Mouse (Mus musculus) CH12.LX (cell line): ENCODE data around the gene Ccdc8. TPM values are rescaled to one million over a fixed set of nuclear protein-coding genes. Genes with fewer than 3 reads are reported as not detected.

ENCODE experiments used
- DNase-seq: peaks from one replicate; pipeline ENCODE4 v3.0.0-alpha.2; 2013; ENCODE audit errors: extremely low read depth
- H3K27ac ChIP-seq: 2 replicates; pipeline ENCODE4 v1.5.1; 2012; ENCODE audit warnings: low read depth, mild to moderate bottlenecking, control low read depth, moderate library complexity; ENCODE audit not compliant: insufficient read depth
- H3K27me3 ChIP-seq: replicated peaks from 2 replicates; pipeline ENCODE3; 2012; ENCODE audit warnings: inconsistent platforms
- H3K36me3 ChIP-seq, 2 experiments: replicated peaks in 1 of 2; 2 replicates each; pipeline versions ENCODE3 to v1.6.1; 2012; ENCODE audit warnings: inconsistent platforms in 1 of 2, low read length in 1 of 2, mild to moderate bottlenecking in 1 of 2, mixed read lengths in 1 of 2, moderate library complexity in 1 of 2; ENCODE audit not compliant: control insufficient read depth in 1 of 2, insufficient read depth in 1 of 2
- H3K4me1 ChIP-seq, 2 experiments: 2 replicates each; pipeline ENCODE4 v1.6.1; 2012; ENCODE audit warnings: inconsistent platforms in 1 of 2, moderate library complexity in 1 of 2; ENCODE audit not compliant: insufficient read depth in 2 of 2, control insufficient read depth in 1 of 2
- H3K4me2 ChIP-seq: 2 replicates; pipeline ENCODE4 v1.6.1; 2012; ENCODE audit warnings: low read depth, mild to moderate bottlenecking, control low read depth; ENCODE audit not compliant: poor library complexity, insufficient read depth, severe bottlenecking
- H3K4me3 ChIP-seq, 3 experiments: fragments of 150-350 bp in 1 of 3; sonication (generic) in 1 of 3; replicated peaks in 1 of 3; 2 replicates each; pipeline versions ENCODE3 to v1.5.1; 2011 to 2012; ENCODE audit warnings: low read depth in 2 of 3, low read length in 2 of 3, mild to moderate bottlenecking in 2 of 3, moderate library complexity in 2 of 3, control low read depth in 1 of 3, improper control_type of control experiment in 1 of 3, inconsistent platforms in 1 of 3, mixed read lengths in 1 of 3; ENCODE audit not compliant: poor library complexity in 1 of 3
- H3K79me2 ChIP-seq: replicated peaks from 2 replicates; pipeline ENCODE4 v1.6.1; 2012; ENCODE audit warnings: mild to moderate bottlenecking, moderate library complexity; ENCODE audit not compliant: control insufficient read depth, poor library complexity, insufficient read depth, severe bottlenecking; ENCODE audit errors: extremely low read depth
- H3K9ac ChIP-seq: 2 replicates; pipeline ENCODE4 v1.6.1; 2012; ENCODE audit warnings: low read depth, mild to moderate bottlenecking, control low read depth, moderate library complexity; ENCODE audit not compliant: insufficient read depth
- H3K9me3 ChIP-seq: replicated peaks from 2 replicates; pipeline ENCODE3; 2012; ENCODE audit warnings: low read length, inconsistent platforms, mixed read lengths
- E2F4 ChIP-seq: IDR thresholded peaks from 2 replicates; pipeline ENCODE4 v1.6.1; 2011; ENCODE audit warnings: low read depth, low read length, improper control_type of control experiment; ENCODE audit not compliant: insufficient replicate concordance
- EP300 ChIP-seq: IDR thresholded peaks from 2 replicates; pipeline ENCODE4 v1.6.1; 2011; ENCODE audit warnings: low read length, improper control_type of control experiment
- ETS1 ChIP-seq: conservative IDR thresholded peaks from 2 replicates; pipeline ENCODE4 v1.6.1; 2012; ENCODE audit warnings: low read depth, mild to moderate bottlenecking, inconsistent platforms, low read length, improper control_type of control experiment, moderate library complexity
- GABPA ChIP-seq: IDR thresholded peaks from 2 replicates; pipeline ENCODE4 v1.6.1; 2012; ENCODE audit warnings: low read depth, low read length, improper control_type of control experiment, inconsistent platforms; ENCODE audit not compliant: insufficient replicate concordance
- IRF4 ChIP-seq: IDR thresholded peaks from 2 replicates; pipeline ENCODE4 v1.6.1; 2014; ENCODE audit warnings: low read depth, mild to moderate bottlenecking, inconsistent platforms, low read length, improper control_type of control experiment
- KAT2A ChIP-seq: IDR thresholded peaks from 2 replicates; pipeline ENCODE4 v1.6.1; 2012; ENCODE audit warnings: low read length, improper control_type of control experiment, inconsistent platforms; ENCODE audit not compliant: insufficient replicate concordance
- MAFK ChIP-seq: IDR thresholded peaks from 2 replicates; pipeline ENCODE4 v1.6.1; 2011; ENCODE audit warnings: low read length, improper control_type of control experiment; ENCODE audit not compliant: insufficient replicate concordance
- MAX ChIP-seq: IDR thresholded peaks from 2 replicates; pipeline ENCODE4 v1.6.1; 2011; ENCODE audit warnings: low read length, improper control_type of control experiment
- MAZ ChIP-seq: IDR thresholded peaks from 2 replicates; pipeline ENCODE4 v1.6.1; 2012; ENCODE audit warnings: low read depth, mild to moderate bottlenecking, inconsistent platforms, low read length, improper control_type of control experiment, moderate library complexity
- MEF2A ChIP-seq: IDR thresholded peaks from 2 replicates; pipeline ENCODE4 v1.6.1; 2014; ENCODE audit warnings: low read depth, mild to moderate bottlenecking, inconsistent platforms, low read length, improper control_type of control experiment, borderline replicate concordance
- MYC ChIP-seq: IDR thresholded peaks from 2 replicates; pipeline ENCODE4 v1.6.1; 2011; ENCODE audit warnings: low read depth, mild to moderate bottlenecking, improper control_type of control experiment, low read length
- NELFE ChIP-seq: IDR thresholded peaks from 2 replicates; pipeline ENCODE4 v1.6.1; 2011; ENCODE audit warnings: low read depth, low read length, improper control_type of control experiment
- NRF1 ChIP-seq: IDR thresholded peaks from 2 replicates; pipeline ENCODE4 v1.6.1; 2014; ENCODE audit warnings: low read depth, mild to moderate bottlenecking, inconsistent platforms, low read length, improper control_type of control experiment, moderate library complexity
- PAX5 ChIP-seq: IDR thresholded peaks from 2 replicates; pipeline ENCODE4 v1.6.1; 2012; ENCODE audit warnings: low read length, inconsistent platforms, mixed read lengths
- POLR2A ChIP-seq: IDR thresholded peaks from 2 replicates; pipeline ENCODE4 v1.6.1; 2011; ENCODE audit warnings: low read depth, mild to moderate bottlenecking, improper control_type of control experiment, low read length
- POLR2AphosphoS2 ChIP-seq: IDR thresholded peaks from 2 replicates; pipeline ENCODE4 v1.6.1; 2011; ENCODE audit warnings: low read depth, low read length, improper control_type of control experiment
- SIN3A ChIP-seq: IDR thresholded peaks from 2 replicates; pipeline ENCODE4 v1.6.1; 2012; ENCODE audit warnings: low read length, improper control_type of control experiment, inconsistent platforms
- TCF12 ChIP-seq: IDR thresholded peaks from 2 replicates; pipeline ENCODE4 v1.6.1; 2014; ENCODE audit warnings: low read depth, mild to moderate bottlenecking, inconsistent platforms, low read length, improper control_type of control experiment
- USF1 ChIP-seq: IDR thresholded peaks from 2 replicates; pipeline ENCODE4 v1.6.1; 2014; ENCODE audit warnings: low read depth, mild to moderate bottlenecking, inconsistent platforms, low read length, improper control_type of control experiment
- ZNF384 ChIP-seq: IDR thresholded peaks from 2 replicates; pipeline ENCODE4 v1.6.1; 2012; ENCODE audit warnings: low read depth, low read length, improper control_type of control experiment, inconsistent platforms
- dilution Hi-C: fragments of 300-500 bp; cut with MboI; formaldehyde crosslinking; loops from 2 replicates; pipeline ENCODE4 v1.14.3; 2020; ENCODE audit warnings: low sequenced_read_pairs; ENCODE audit not compliant: extremely low pct_unique_long_range_greater_than_20kb, extremely low pct_ligation_motif_present
- in situ Hi-C: fragments of 300-500 bp; cut with MboI; formaldehyde crosslinking; loops from 3 replicates; pipeline ENCODE4 v1.14.3; 2019; ENCODE audit warnings: low sequenced_read_pairs, low pct_ligation_motif_present, low pct_unique_long_range_greater_than_20kb, mixed read lengths
- polyA plus RNA-seq: library from polyadenylated mRNA; unstranded; fragments of >175 nt; gene quantifications from 2 replicates; pipeline ENCODE4 v1.2.1, GENCODE M21; 2012; ENCODE audit warnings: low read depth; ENCODE audit not compliant: insufficient read length
- total RNA-seq, 2 experiments: library from RNA; depleted of rRNA; stranded (reverse); fragments of 300-350 nt in 1 of 2; fragments of >200 nt in 1 of 2; gene quantifications; 2 replicates each; pipeline ENCODE4 v1.2.3; 2012 to 2014

Ccdc8 gene
- total and polyA plus RNA-seq, 3 experiments = 0.04 to 0.16 TPM; not detected in 1

GRCm38 (mm10) chr7:16971160-16971559 lies 21.3 kb upstream of the Ccdc8 start:
- no peak overlapping the region for H3K4me3 ChIP-seq
- H3K27me3 ChIP-seq = no peaks in the 10 kb centered on the region
- no peak for TF ChIP-seq MAFK
- no peak for TF ChIP-seq PAX5
- TF ChIP-seq USF1 = no peak
- TF ChIP-seq IRF4 = no peak
- no peak for TF ChIP-seq SIN3A
- no peak for TF ChIP-seq KAT2A
- TF ChIP-seq TCF12 = no peak
- no peak for TF ChIP-seq NELFE
- TF ChIP-seq MYC = no peak
- TF ChIP-seq MAZ = no peak
- no peak for TF ChIP-seq EP300
- TF ChIP-seq E2F4 = no peak
- TF ChIP-seq GABPA = no peak
- TF ChIP-seq MAX = no peak
- no peak for TF ChIP-seq ZNF384
- TF ChIP-seq NRF1 = no peak
- TF ChIP-seq ETS1 = no peak
- no peak for TF ChIP-seq POLR2AphosphoS2
- TF ChIP-seq MEF2A = no peak
- DNase-seq = no peak
- no peaks in the 10 kb centered on the region for H3K79me2 ChIP-seq
- H3K4me2 ChIP-seq = no peak overlapping the region
- H3K9ac ChIP-seq = no peak overlapping the region
- in situ Hi-C loops (no loop called here), dilution Hi-C loops (no loop called here)
- no peak overlapping the region for H3K27ac ChIP-seq
- peaks cover 3% of the 10 kb centered on the region for H3K9me3 ChIP-seq
- no peaks in the 10 kb centered on the region; a peak in 1 of 4 replicates for H3K4me1 ChIP-seq
- no peaks in the 10 kb centered on the region for H3K36me3 ChIP-seq

GRCm38 (mm10) chr7:16974018-16974417 lies 18.5 kb upstream of the Ccdc8 start:
- Histone ChIP-seq H3K4me2 (no peak overlapping the region), H3K4me1 (no peaks in the 10 kb centered on the region; a peak in 1 of 4 replicates), H3K36me3 (no peaks in the 10 kb centered on the region), H3K9me3 (no peaks in the 10 kb centered on the region), H3K27ac (no peak overlapping the region), H3K27me3 (no peaks in the 10 kb centered on the region), H3K79me2 (no peaks in the 10 kb centered on the region), H3K9ac (no peak overlapping the region), H3K4me3 (no peak overlapping the region)
- in situ Hi-C loops = no loop called here
- TF ChIP-seq PAX5 (no peak), POLR2A (no peak), MAX (no peak)
- no peak for DNase-seq
- dilution Hi-C loops = no loop called here
